Mouse (Mus musculus): ENCODE measurements around the gene Hivep2. TPM values are rescaled to one million over a fixed set of nuclear protein-coding genes. Genes with fewer than 3 reads are reported as not detected.

Hivep2 gene
- polyA plus RNA-seq, 1 experiment from 2014 or later, result 11.7 TPM

- H3K4me3 ChIP-seq (replicated peaks), result no peak overlapping the region
- H3K9ac ChIP-seq (replicated peaks), result no peak overlapping the region
- H3K4me2 ChIP-seq, result no peak overlapping the region
- H3K27ac ChIP-seq (replicated peaks), result no peak overlapping the region
- H3K36me3 ChIP-seq, result no peaks in the 10 kb centered on the region
- WGBS, result 94% methylated on average over 4 of the region's 4 CpGs
- ATAC-seq (ENCODE audit: low FRiP score), result no peak
- H3K9me3 ChIP-seq (replicated peaks), result no peaks in the 10 kb centered on the region
- peaks cover 23% of the 10 kb centered on the region for H3K4me1 ChIP-seq
- H3K27me3 ChIP-seq (replicated peaks), result no peaks in the 10 kb centered on the region
These were observed 77.5 kb downstream of the Hivep2 start for GRCm38 (mm10) chr10:14043349-14043710.

- WGBS, result 56% methylated on average over 14 of the region's 14 CpGs
- peaks cover 32% of the 10 kb centered on the region for H3K4me1 ChIP-seq
- no peaks in the 10 kb centered on the region for H3K36me3 ChIP-seq
- no peak overlapping the region for H3K4me3 ChIP-seq (replicated peaks)
- H3K9me3 ChIP-seq (replicated peaks), result no peaks in the 10 kb centered on the region
- ATAC-seq (ENCODE audit: low FRiP score), result no peak
- no peak overlapping the region for H3K4me2 ChIP-seq
- H3K27ac ChIP-seq (replicated peaks), result no peak overlapping the region
- H3K27me3 ChIP-seq (replicated peaks), result no peaks in the 10 kb centered on the region
- no peak overlapping the region for H3K9ac ChIP-seq (replicated peaks)
These were observed 78.3 kb downstream of the Hivep2 start for GRCm38 (mm10) chr10:14044046-14044782.

DNA sequence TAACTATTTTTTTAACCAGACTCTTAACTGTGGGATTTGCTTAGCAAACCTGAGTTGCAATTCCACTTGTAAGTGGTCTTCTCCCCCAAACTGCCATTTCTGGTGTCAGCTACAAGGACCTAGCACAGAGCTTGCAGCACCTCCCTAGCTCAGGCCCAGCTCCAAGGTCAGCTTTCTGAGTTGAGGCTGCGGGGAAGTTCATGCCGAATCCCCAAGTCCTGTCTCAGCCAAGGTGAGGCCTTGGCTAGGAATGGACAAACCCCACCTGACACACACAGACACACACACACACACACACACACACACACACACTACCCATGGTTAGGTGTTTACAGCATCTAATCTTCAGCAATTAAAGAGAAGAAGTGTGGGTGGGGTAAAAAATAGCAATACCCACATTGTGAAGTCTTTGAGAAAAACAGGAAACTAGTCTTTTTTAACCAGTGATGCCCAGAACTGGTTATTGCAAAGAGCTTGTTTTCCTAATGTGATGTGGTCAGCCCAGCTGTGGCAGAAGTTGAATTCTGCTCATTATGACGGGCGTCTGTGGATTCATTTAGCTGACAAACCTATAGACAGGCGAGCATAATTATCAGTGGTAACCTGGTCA, 79.0 kb downstream of the Hivep2 start:
- Histone ChIP-seq H3K9me3 (replicated peaks) (no peaks in the 10 kb centered on the region), H3K4me1 (peaks cover 32% of the 10 kb centered on the region), H3K27ac (replicated peaks) (no peak overlapping the region), H3K4me2 (no peak overlapping the region), H3K36me3 (no peaks in the 10 kb centered on the region), H3K4me3 (replicated peaks) (no peak overlapping the region), H3K27me3 (replicated peaks) (no peaks in the 10 kb centered on the region), H3K9ac (replicated peaks) (no peak overlapping the region)
- ATAC-seq (ENCODE audit: low FRiP score), result no peak
- WGBS, result 86% methylated on average over 5 of the region's 5 CpGs

- ATAC-seq (ENCODE audit: low FRiP score), result no peak
- no peak overlapping the region for H3K4me3 ChIP-seq (replicated peaks)
- peaks cover 32% of the 10 kb centered on the region for H3K4me1 ChIP-seq
- no peaks in the 10 kb centered on the region for H3K9me3 ChIP-seq (replicated peaks)
- no peaks in the 10 kb centered on the region for H3K36me3 ChIP-seq
- H3K4me2 ChIP-seq, result no peak overlapping the region
- 62% methylated on average over 4 of the region's 4 CpGs for WGBS
- no peaks in the 10 kb centered on the region for H3K27me3 ChIP-seq (replicated peaks)
- H3K27ac ChIP-seq (replicated peaks), result no peak overlapping the region
- H3K9ac ChIP-seq (replicated peaks), result no peak overlapping the region
These were observed 79.9 kb downstream of the Hivep2 start for GRCm38 (mm10) chr10:14045745-14046144.

GRCm38 (mm10) chr10:14046171-14046651, 80.3 kb downstream of the Hivep2 start:
- Histone ChIP-seq H3K4me1 (peaks cover 30% of the 10 kb centered on the region), H3K4me2 (no peak overlapping the region), H3K27ac (replicated peaks) (no peak overlapping the region), H3K9me3 (replicated peaks) (no peaks in the 10 kb centered on the region), H3K4me3 (replicated peaks) (no peak overlapping the region), H3K36me3 (no peaks in the 10 kb centered on the region), H3K27me3 (replicated peaks) (no peaks in the 10 kb centered on the region), H3K9ac (replicated peaks) (no peak overlapping the region)
- peak; percentile 25; the same call in 1 of the 2 replicates for ATAC-seq (ENCODE audit: low FRiP score)
- WGBS, result 27% methylated on average over 4 of the region's 4 CpGs

GRCm38 (mm10) chr10:14046935-14047334, 81.1 kb downstream of the Hivep2 start:
- Histone ChIP-seq H3K9ac (replicated peaks) (no peak overlapping the region), H3K4me1 (peaks cover 30% of the 10 kb centered on the region), H3K27me3 (replicated peaks) (no peaks in the 10 kb centered on the region), H3K4me2 (no peak overlapping the region), H3K36me3 (no peaks in the 10 kb centered on the region), H3K27ac (replicated peaks) (no peak overlapping the region), H3K9me3 (replicated peaks) (no peaks in the 10 kb centered on the region), H3K4me3 (replicated peaks) (no peak overlapping the region)
- ATAC-seq (ENCODE audit: low FRiP score), result no peak
- WGBS, result 78% methylated on average over 2 of the region's 2 CpGs

- no peaks in the 10 kb centered on the region for H3K36me3 ChIP-seq
- H3K4me1 ChIP-seq, result peaks cover 30% of the 10 kb centered on the region
- no peak overlapping the region for H3K4me2 ChIP-seq
- H3K9ac ChIP-seq (replicated peaks), result no peak overlapping the region
- no peak for ATAC-seq (ENCODE audit: low FRiP score)
- WGBS, result 56% methylated on average over 2 of the region's 2 CpGs
- H3K27ac ChIP-seq (replicated peaks), result no peak overlapping the region
- H3K9me3 ChIP-seq (replicated peaks), result no peaks in the 10 kb centered on the region
- no peaks in the 10 kb centered on the region for H3K27me3 ChIP-seq (replicated peaks)
- H3K4me3 ChIP-seq (replicated peaks), result no peak overlapping the region
These were observed 81.8 kb downstream of the Hivep2 start for GRCm38 (mm10) chr10:14047661-14048060.

GRCm38 (mm10) chr10:14048322-14048915, 82.5 kb downstream of the Hivep2 start:
- WGBS, result 68% methylated on average over 5 of the region's 5 CpGs
- no peaks in the 10 kb centered on the region for H3K9me3 ChIP-seq (replicated peaks)
- no peak overlapping the region for H3K27ac ChIP-seq (replicated peaks)
- ATAC-seq (ENCODE audit: low FRiP score), result no peak
- H3K4me3 ChIP-seq (replicated peaks), result no peak overlapping the region
- H3K4me2 ChIP-seq, result no peak overlapping the region
- peaks cover 34% of the 10 kb centered on the region for H3K4me1 ChIP-seq
- no peak overlapping the region for H3K9ac ChIP-seq (replicated peaks)
- H3K36me3 ChIP-seq, result no peaks in the 10 kb centered on the region
- no peaks in the 10 kb centered on the region for H3K27me3 ChIP-seq (replicated peaks)

DNA sequence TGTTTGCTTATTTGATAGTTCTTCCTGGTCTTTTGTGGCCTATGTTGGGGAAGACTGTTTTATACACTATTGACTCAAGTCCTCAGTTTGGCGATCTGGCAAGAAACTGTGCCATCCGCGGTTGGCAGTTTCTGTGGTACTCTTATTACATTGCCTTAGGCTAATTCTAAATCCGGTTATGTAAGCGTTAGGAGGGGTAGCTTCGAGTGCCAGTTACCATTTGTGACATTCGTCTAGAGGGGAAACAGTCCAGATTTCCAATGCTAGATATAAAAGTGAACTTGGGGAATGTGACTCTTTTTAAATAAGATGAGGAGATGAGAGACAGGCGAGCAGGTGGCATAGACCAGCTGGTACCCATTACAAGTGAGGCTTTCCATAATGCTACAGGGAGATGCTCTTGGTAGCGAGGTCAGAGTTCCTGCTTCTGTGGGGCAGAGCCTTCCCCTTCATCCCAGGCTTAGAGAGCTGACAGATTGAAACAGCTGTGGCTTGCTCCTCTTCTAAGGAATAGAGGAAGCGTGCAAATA, 83.1 kb downstream of the Hivep2 start:
- no peak for ATAC-seq (ENCODE audit: low FRiP score)
- Histone ChIP-seq H3K9ac (replicated peaks) (no peak overlapping the region), H3K27me3 (replicated peaks) (no peaks in the 10 kb centered on the region), H3K36me3 (no peaks in the 10 kb centered on the region), H3K4me1 (peaks cover 35% of the 10 kb centered on the region), H3K4me3 (replicated peaks) (no peak overlapping the region), H3K27ac (replicated peaks) (no peak overlapping the region), H3K9me3 (replicated peaks) (no peaks in the 10 kb centered on the region), H3K4me2 (no peak overlapping the region)
- WGBS, result 68% methylated on average over 10 of the region's 10 CpGs

GRCm38 (mm10) chr10:14049686-14050085, 83.8 kb downstream of the Hivep2 start:
- H3K36me3 ChIP-seq, result no peaks in the 10 kb centered on the region
- no peaks in the 10 kb centered on the region for H3K27me3 ChIP-seq (replicated peaks)
- no peak for ATAC-seq (ENCODE audit: low FRiP score)

GRCm38 (mm10) chr10:14050586-14050985, 84.7 kb downstream of the Hivep2 start:
- Histone ChIP-seq H3K27me3 (replicated peaks) (no peaks in the 10 kb centered on the region), H3K27ac (replicated peaks) (no peak overlapping the region), H3K36me3 (no peaks in the 10 kb centered on the region), H3K4me3 (replicated peaks) (no peak overlapping the region), H3K4me1 (peaks cover 36% of the 10 kb centered on the region), H3K9me3 (replicated peaks) (no peaks in the 10 kb centered on the region), H3K9ac (replicated peaks) (no peak overlapping the region), H3K4me2 (no peak overlapping the region)
- WGBS, result 94% methylated on average over 8 of the region's 8 CpGs
- no peak for ATAC-seq (ENCODE audit: low FRiP score)

More at GRCm38 (mm10) chr10:14049686-14050085, 83.8 kb downstream of the Hivep2 start:
- WGBS, result 91% methylated on average over 6 of the region's 6 CpGs
- no peak overlapping the region for H3K4me3 ChIP-seq (replicated peaks)
- H3K9ac ChIP-seq (replicated peaks), result no peak overlapping the region
- H3K4me1 ChIP-seq, result peaks cover 35% of the 10 kb centered on the region
- no peak overlapping the region for H3K4me2 ChIP-seq
- H3K27ac ChIP-seq (replicated peaks), result no peak overlapping the region
- no peaks in the 10 kb centered on the region for H3K9me3 ChIP-seq (replicated peaks)
